Mouse (Mus musculus): ENCODE measurements around the gene Slc22a12. TPM values are rescaled to one million over a fixed set of nuclear protein-coding genes. Genes with fewer than 3 reads are reported as not detected.
A peak's percentile ranks its signal among the peaks of the same experiment; 100 is the strongest.

The Slc22a12 gene
- total RNA-seq, 4 experiments from 2014 or later: not detected

- DNase-seq (ENCODE audit: low spot score in 2 of 2): no peak
Observed at GRCm38 (mm10) chr19:6518601-6519000, 24.2 kb downstream of the Slc22a12 start.

- DNase-seq (ENCODE audit: low spot score in 2 of 2): no peak
Observed at GRCm38 (mm10) chr19:6516153-6516552, 26.7 kb downstream of the Slc22a12 start.

- DNase-seq (ENCODE audit: low spot score in 2 of 2): no peak
Observed at GRCm38 (mm10) chr19:6515448-6515847, 27.4 kb downstream of the Slc22a12 start.

- no peak for DNase-seq (ENCODE audit: low spot score in 2 of 2)
Observed at GRCm38 (mm10) chr19:6514940-6515339, 27.9 kb downstream of the Slc22a12 start.

- DNase-seq (ENCODE audit: low spot score in 2 of 2): no peak
Observed at GRCm38 (mm10) chr19:6513389-6514139, 29.3 kb downstream of the Slc22a12 start.

GRCm38 (mm10) chr19:6510546-6510945 lies 32.3 kb downstream of the Slc22a12 start:
- DNase-seq (ENCODE audit: low spot score in 2 of 2): no peak

GRCm38 (mm10) chr19:6509881-6510280 lies 33.0 kb downstream of the Slc22a12 start:
- no peak for DNase-seq (ENCODE audit: low spot score in 2 of 2)

- no peak for DNase-seq (ENCODE audit: low spot score in 2 of 2)
Observed at GRCm38 (mm10) chr19:6507393-6507792, 35.4 kb downstream of the Slc22a12 start.

- DNase-seq (ENCODE audit: low spot score in 2 of 2): no peak
Observed at GRCm38 (mm10) chr19:6504656-6505045, 38.2 kb downstream of the Slc22a12 start.

- DNase-seq (ENCODE audit: low spot score in 2 of 2): no peak
Observed at GRCm38 (mm10) chr19:6503926-6504655, 38.7 kb downstream of the Slc22a12 start.

- no peak for DNase-seq (ENCODE audit: low spot score in 2 of 2)
Observed at GRCm38 (mm10) chr19:6502543-6503319, 40.1 kb downstream of the Slc22a12 start.

- DNase-seq (ENCODE audit: low spot score in 2 of 2): peak in 1 of 2 experiments; percentile 26
Observed at GRCm38 (mm10) chr19:6502035-6502541, 40.7 kb downstream of the Slc22a12 start.

- no peak for DNase-seq (ENCODE audit: low spot score in 2 of 2)
Observed at GRCm38 (mm10) chr19:6500636-6501025, 42.2 kb downstream of the Slc22a12 start.

- DNase-seq (ENCODE audit: low spot score in 2 of 2): no peak
Observed at GRCm38 (mm10) chr19:6499860-6500635, 42.8 kb downstream of the Slc22a12 start.

- DNase-seq (ENCODE audit: low spot score in 2 of 2): no peak
Observed at GRCm38 (mm10) chr19:6498350-6499131, 44.3 kb downstream of the Slc22a12 start.

GRCm38 (mm10) chr19:6497803-6498202 lies 45.0 kb downstream of the Slc22a12 start:
- DNase-seq (ENCODE audit: low spot score in 2 of 2): no peak

GRCm38 (mm10) chr19:6497150-6497801 lies 45.6 kb downstream of the Slc22a12 start:
- DNase-seq (ENCODE audit: low spot score in 2 of 2): no peak

GRCm38 (mm10) chr19:6496462-6497149 lies 46.2 kb downstream of the Slc22a12 start:
- DNase-seq (ENCODE audit: low spot score in 2 of 2): no peak

GRCm38 (mm10) chr19:6495714-6496113 lies 47.1 kb downstream of the Slc22a12 start:
- DNase-seq (ENCODE audit: low spot score in 2 of 2): no peak

Data from gastrocnemius, adult 8-10 months (tissue).